Mouse (Mus musculus) lung, postnatal 0 days (tissue): ENCODE data around the gene Armc9.

ENCODE experiments used
- CTCF ChIP-seq: IDR thresholded peaks from 2 replicates; pipeline ENCODE4 v1.5.1; 2016; ENCODE audit warnings: antibody characterized with exemption, mild to moderate bottlenecking
- EP300 ChIP-seq: IDR thresholded peaks from 2 replicates; pipeline ENCODE4 v1.6.1; 2016; ENCODE audit warnings: antibody characterized with exemption, mild to moderate bottlenecking, control low read depth

DNA sequence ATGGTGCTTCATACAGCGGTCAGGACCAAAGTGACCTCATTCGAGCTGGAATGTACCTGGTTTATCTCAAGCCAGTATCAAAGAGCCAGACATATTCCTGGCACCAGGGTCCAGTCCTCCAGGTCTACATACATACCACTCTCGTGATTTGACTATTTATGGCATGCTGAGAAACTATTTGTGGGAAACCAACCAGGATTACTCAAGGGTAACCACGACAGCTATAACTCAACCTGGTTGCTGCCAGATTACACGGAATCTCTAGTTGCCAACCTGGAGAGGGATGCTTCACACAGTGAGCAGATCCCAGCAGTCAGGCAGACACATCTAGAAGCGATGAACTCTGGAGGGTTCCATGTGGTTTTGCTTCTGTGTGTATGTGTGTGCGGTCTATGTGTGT lies 3.2 kb upstream of the Armc9 start:
- no peak for TF ChIP-seq CTCF
- TF ChIP-seq EP300 = no peak
